Mouse (Mus musculus) spleen, postnatal 36 days (tissue): Measurements from ENCODE around the gene Tspan31.
"Not testable (repeated sequence)": the region's sequence is repeated elsewhere in the genome, so short reads cannot be mapped to it uniquely, and the experiment has no call there.

Experiments
- DNase-seq, 2 experiments: peaks; one replicate each; pipeline ENCODE4 v3.0.0; 2022; ENCODE audit warnings: low spot score in 2 of 2, mixed read lengths in 1 of 2

Tspan31 gene

GRCm38 (mm10) chr10:127083915-127084306 lies 13.8 kb upstream of the Tspan31 start:
- no peak for DNase-seq

DNA sequence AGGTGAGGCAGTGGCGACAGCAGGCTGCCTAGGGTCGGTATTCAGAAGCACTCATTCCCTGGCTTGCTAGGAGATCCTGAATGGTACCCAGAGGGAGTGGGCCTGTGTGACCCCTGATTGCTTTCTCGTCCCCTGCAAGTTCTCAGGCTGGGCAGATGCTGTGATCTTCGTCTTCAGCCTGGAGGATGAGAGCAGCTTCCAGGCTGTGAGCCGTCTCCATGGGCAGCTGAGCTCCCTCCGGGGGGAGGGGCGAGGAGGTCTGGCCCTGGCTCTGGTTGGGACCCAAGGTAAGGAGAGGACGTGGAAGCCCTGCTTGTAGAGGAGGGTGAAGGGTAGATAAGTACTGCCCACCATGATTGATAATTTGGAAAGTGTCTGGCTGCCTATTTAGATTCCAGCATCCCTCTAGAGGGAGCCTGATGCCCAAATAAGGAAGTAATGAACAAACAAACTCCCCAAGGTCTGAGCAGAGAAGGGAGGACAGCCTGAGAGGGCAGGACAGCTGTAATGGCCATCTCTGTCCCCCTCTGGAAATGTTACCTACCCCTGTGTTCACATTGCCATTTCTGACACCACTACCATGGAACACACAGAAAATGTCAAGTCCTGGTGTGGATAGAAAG lies 13.3 kb upstream of the Tspan31 start:
- no peak for DNase-seq

GRCm38 (mm10) chr10:127081996-127082620 lies 12.0 kb upstream of the Tspan31 start:
- no peak for DNase-seq

DNA sequence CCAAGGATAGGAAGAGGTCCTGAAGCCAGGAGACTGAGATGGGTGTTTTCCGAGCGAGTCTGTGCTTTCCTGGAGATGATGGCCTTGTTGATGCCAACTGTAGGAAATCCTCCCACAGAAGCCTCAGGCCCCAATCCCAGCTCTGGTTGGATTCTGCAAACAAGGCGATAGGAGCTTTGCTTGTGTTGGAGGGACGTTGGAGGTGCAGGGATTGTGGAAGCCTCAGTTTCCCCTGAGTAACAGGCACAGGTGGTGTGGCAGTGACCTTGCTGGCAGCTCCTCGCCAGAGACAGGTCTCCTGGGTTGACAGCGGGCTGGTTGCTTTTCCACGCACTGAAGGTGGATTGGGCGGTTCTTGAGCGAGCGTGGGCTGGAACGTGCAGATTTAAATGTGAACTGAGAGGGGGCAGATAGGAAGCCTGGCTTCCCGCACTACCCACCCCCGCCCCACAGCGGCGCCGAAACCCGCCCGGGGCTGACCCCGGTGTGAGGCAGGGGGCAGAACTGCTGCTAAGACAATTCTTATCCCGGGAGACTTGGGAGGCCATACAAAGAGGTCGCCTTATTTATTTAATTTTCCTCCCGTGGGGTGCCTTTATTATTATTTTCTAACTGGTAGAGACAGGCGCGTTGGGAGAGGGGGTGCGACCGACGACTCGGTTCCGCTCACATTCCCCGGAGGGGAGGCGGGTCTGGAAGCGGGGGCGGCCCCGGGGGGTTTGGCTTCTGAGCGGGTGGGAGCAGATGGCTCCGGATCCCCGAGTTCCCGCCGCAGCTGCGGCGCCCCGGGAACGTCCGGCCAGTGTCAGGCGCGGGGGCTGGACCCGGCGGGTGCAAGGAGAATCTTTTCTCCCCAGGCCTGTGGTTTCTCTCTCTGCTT lies 11.1 kb upstream of the Tspan31 start:
- DNase-seq, result no peak

DNA sequence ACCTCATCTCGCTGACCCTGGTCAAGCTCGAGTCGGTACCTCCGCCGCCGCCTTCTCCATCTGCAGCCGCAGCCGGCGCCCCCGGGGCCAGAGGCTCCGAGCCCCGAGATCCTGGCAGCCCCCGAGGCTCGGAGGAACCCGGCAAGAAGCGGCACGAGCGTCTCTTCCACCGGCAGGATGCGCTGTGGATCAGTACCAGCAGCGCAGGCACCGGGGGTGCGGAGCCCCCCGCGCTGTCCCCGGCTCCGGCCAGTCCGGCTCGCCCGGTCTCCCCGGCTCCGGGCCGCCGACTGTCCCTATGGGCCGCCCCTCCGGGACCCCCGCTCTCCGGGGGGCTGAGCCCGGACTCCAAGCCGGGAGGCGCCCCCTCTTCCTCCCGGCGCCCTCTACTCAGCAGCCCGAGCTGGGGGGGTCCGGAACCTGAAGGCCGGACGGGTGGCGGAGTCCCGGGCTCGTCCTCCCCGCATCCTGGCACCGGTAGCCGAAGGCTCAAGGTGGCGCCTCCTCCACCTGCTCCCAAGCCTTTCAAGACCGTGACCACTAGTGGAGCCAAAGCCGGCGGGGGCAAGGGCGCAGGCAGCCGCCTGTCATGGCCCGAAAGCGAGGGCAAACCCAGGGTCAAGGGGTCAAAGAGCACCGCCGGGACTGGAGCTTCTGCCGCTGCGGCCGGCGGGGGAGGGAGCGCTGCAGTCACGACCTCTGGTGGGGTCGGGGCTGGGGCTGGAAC lies 9.8 kb upstream of the Tspan31 start:
- no peak for DNase-seq

DNA sequence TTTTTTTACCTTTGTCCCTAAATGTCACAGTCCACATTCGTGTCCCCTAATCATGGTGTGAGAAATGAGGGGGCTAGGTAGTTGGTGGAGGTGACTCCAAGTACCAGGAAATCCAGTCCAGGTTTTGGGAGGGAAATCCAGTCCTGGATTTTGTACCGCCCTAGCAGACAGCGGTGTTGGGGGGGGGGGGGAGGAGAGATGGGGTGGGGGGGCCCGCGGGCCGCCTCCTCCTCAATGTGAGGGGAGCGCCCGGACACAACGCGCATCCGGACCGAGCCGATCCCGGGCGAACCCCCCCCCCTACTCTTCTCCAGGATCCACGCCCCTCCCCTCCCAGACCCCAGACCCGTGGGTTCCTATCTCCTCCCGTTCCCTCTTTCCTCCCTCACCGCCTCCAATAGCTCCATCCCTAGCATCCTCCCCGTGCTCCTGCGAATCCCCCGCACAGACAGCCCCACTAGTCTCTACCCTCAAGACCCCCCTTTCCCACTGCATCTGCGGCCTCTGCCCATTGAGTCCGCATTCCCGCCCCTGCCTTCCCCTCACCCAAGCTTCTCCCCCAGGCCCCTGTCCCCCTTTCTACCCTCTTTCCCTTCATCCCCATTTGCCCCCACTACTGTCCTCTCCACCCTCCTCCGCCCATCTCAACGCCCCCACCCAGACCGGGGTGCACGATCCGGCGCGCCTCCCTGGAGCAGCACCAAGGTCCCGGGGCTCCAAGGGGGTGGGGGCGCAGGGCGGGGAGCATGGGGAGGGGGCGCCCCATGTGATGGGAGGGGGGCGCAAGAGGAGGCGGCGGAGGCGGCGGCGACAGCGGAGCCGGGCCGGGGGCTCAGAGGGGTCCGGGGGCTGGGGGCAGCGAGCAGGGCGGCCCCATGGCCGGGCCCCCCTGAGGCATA lies 8.9 kb upstream of the Tspan31 start:
- DNase-seq, result no peak

GRCm38 (mm10) chr10:127078001-127078676 lies 8.1 kb upstream of the Tspan31 start:
- DNase-seq, result no peak

GRCm38 (mm10) chr10:127077515-127077914 lies 7.5 kb upstream of the Tspan31 start:
- no peak for DNase-seq

DNA sequence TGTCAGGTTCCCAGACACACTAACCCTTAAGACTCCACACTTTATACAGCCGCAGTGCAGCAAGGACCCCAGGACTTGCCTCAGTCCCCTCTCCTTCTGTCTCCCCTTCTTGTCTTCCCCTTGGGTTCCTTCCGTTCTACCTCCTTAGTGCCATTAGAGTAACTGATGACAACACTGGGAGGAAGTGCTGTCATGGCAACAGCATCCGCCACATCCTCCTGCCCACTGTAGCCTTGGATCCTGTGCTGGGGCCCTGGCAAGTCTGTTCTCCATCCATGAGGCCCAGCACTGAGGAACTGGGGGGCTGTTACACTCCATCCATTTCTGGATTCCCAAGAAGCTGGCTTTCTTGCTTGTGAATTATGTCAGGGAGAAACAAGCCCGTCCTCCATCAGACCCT lies 6.0 kb upstream of the Tspan31 start:
- DNase-seq, result peak; percentile 69 to 74

DNA sequence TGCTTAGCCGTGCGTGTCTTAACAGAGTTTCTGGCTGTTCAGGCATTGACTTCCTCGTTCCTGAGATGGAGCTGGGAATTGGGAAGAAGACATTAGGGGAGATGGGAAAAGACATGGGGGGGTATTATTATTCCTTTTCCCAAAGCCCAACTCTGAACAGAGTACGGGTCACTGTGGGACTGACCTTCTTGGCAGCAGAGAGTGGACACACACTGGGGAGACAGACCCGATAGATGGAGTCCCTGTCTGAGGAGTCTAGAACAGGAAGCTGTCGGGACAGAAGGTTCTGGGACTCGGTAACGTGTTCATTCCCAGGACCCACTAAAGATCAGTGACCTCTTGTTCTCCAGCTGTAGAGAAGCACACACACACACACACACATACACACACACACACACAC lies 5.6 kb upstream of the Tspan31 start:
- DNase-seq, result no peak

- DNase-seq, result peak; percentile 85 to 86
Observed at GRCm38 (mm10) chr10:127075080-127075479, 5.0 kb upstream of the Tspan31 start, which contains the start of gene Agap2. Agap2 (plus strand) TSS chr10:127075284.

DNA sequence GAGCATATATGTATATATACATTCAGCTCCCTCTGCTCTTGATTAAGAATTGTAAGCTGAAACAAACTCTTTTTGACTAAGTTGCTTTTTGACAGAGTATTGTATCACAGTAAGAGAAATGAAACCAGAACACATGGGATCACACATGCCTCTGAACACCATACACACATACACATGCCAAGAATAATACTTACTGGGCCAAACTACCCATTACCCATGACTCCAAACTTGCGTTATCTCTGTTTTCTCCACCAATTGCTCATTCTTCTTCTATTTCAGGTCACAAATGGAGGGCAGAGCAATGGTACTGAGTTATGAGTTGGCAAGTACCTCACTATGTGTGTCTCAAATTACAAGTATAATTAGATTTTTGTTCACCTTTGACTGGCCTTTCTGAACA lies 3.9 kb upstream of the Tspan31 start:
- DNase-seq, result no peak

- not testable (repeated sequence) for DNase-seq
Observed at GRCm38 (mm10) chr10:127072969-127073368, 2.9 kb upstream of the Tspan31 start.

GRCm38 (mm10) chr10:127072270-127072669 lies 2.2 kb upstream of the Tspan31 start:
- not testable (repeated sequence) for DNase-seq

GRCm38 (mm10) chr10:127071203-127071602 lies 1.1 kb upstream of the Tspan31 start:
- DNase-seq, result no peak

DNA sequence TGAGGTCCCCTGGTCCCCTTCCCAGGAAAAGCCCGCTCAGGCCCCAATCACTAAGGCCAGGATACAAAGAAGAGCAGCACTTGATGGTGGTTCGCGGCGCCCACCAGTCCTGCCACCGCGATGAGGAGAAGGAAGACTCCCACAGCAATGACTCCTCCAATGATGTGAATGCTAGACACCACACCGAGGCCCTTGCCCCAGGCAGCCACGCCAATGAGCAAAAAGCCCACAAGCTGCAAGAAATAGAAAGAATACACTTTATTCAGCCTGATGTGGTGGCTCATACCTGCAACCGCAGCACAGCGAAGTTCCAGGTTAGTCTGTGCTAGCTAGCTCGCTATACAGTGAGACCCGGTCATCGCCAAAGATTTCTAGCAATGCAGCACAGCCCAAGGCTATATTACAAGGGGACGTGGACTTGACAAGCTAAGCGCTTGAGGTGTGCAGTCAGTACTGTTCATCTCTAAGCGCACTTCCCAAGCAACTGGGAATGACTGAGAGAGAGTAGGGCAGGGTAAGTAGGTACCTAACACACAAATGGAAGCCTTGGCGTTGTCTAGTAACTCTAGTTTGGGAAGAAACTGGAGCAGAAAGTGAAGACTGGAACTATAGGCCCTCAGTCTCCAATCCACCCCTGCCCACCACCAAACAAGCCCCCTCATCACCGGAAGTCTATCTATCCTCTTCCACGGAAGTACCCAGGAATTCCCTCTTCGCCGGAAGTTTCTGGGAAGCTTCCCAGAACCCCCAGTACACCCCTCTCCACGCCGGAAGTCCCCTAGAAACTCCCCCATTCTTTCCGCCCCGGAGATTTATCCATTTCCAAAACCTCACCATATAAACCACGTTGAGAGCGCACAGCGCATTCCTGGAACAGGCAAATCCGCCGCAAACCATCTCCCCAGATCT lies 529 bp downstream of the Tspan31 start:
- DNase-seq, result no peak

GRCm38 (mm10) chr10:127068360-127069038 lies 1.6 kb downstream of the Tspan31 start:
- DNase-seq, result no peak

DNA sequence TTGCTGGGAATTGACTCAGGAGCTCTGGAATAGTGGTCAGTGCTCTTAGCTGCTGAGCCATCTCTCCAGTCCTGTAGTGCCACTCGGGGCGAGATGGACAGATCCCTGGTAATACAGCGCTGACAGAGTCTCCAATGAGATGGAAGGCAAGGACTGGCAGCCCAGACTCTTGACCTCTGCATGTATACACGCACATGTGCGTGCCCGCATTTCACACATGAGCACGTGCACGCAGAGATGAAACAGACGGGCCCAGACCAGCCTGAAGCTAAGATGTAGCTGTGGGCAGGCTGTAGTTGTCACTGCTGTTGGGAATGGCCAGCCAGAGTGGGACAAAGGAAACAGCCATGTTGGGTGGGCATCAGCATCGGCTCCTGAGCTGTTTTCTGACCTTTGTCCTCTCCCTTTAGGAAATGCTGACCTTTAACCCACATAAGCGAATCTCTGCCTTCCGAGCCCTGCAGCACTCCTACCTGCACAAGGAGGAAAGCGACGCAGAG lies 3.5 kb downstream of the Tspan31 start:
- DNase-seq, result no peak

DNA sequence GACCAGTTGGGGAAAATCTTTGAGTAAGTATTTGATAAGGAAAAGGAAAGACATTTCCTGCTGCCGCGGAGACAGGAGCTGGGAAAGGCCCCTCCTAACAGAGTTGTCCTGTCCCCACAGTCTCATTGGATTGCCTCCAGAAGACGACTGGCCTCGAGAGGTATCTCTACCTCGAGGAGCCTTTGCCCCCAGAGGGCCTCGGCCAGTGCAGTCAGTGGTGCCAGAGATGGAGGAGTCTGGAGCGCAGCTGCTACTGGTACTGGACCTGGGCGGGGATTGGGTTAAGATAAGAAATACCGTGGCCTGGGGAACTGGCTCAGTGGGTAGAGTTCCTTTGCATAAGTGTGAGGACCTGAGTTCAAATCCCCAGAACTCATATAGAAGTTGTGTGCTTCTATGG lies 4.1 kb downstream of the Tspan31 start:
- no peak for DNase-seq
